Mouse (Mus musculus) C2C12 (cell line): ENCODE results near the gene Gcdh.
A peak's percentile ranks its signal among the peaks of the same experiment; 100 is the strongest.

Experiments used
- CEBPB ChIP-seq: IDR thresholded peaks from one replicate; pipeline ENCODE4 v1.6.1; 2011; ENCODE audit warnings: low read depth, mild to moderate bottlenecking, control low read depth, moderate library complexity
- CTCF ChIP-seq: IDR thresholded peaks from one replicate; pipeline ENCODE4 v1.5.1; 2011; ENCODE audit not compliant: control insufficient read depth, insufficient read depth, insufficient read length
- MAX ChIP-seq: IDR thresholded peaks from one replicate; pipeline ENCODE4 v1.6.1; 2011; ENCODE audit warnings: mild to moderate bottlenecking, control low read depth
- USF1 ChIP-seq: IDR thresholded peaks from one replicate; pipeline ENCODE4 v1.6.1; 2011; ENCODE audit warnings: low read depth, mild to moderate bottlenecking, control low read depth, moderate library complexity

DNA sequence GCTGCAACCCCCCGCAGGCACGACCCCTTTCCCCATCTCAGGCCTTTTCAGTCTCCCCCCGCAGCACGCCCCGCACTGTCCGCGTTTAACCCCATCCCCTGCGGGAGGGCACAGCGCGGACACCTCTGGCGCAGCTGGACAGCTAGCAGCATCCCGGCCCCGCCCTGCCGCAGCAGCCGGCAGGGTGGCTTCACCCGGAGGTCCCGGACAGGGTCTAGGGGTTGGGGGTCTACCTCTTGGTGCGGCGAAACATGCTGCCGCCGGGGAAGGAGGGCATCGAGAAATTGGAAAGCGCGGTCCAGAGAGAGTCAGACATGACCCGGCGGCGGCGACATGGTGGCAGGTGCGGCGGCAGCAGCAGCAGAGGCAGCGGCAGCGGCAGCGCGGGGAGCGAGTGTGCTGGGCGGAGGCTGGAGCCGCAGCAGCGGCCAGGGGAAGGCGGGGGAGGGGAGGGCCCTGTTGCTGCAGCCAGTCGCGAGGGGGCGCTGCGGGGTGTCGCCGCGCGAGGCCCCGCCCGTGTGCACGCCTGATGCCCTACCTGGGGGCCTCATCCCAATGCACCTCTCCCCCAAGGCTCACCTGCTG lies 43.3 kb upstream of the Gcdh start, which contains the start of gene Mast1:
- TF ChIP-seq CTCF = peak; percentile 59
- no peak for TF ChIP-seq USF1
- TF ChIP-seq MAX = no peak
- no peak for TF ChIP-seq CEBPB
